Mouse (Mus musculus): Measurements from ENCODE around the gene Efnb1. TPM values are rescaled to one million over a fixed set of nuclear protein-coding genes. Genes with fewer than 3 reads are reported as not detected.

Gene Efnb1
- polyA plus RNA-seq, 1 experiment from 2014 or later, result 72.2 TPM

Other genes starting within 250 kb of the Efnb1 start
- gene Ophn1, start 245.1 kb upstream of the Efnb1 start, polyA plus RNA-seq (2016; fragmentation: Nextera tagmentation; extraction: Ambion mirVana), result 31.1 and 38.1 TPM in 2 replicates
- gene Yipf6, start 199.8 kb upstream of the Efnb1 start, polyA plus RNA-seq (2016; fragmentation: Nextera tagmentation; extraction: Ambion mirVana), result 21.1 and 23.0 TPM in 2 replicates
- gene Stard8, start 132.9 kb upstream of the Efnb1 start, polyA plus RNA-seq (2016; fragmentation: Nextera tagmentation; extraction: Ambion mirVana), result 21.0 and 22.1 TPM in 2 replicates